Mouse (Mus musculus) embryonic facial prominence, embryonic 10.5 days (tissue): ENCODE measurements around the gene Magi3. TPM values are rescaled to one million over a fixed set of nuclear protein-coding genes. Genes with fewer than 3 reads are reported as not detected.

ENCODE experiments used
- DNase-seq: peaks from one replicate; pipeline ENCODE4 v3.0.0-alpha.2; 2017; ENCODE audit warnings: low spot score
- H3K27ac ChIP-seq: fragments of 300-500 bp; sonication (generic); replicated peaks from 2 replicates; pipeline ENCODE4 v1.5.1; 2016; ENCODE audit warnings: mild to moderate bottlenecking
- H3K27me3 ChIP-seq: fragments of 300-500 bp; sonication (generic); replicated peaks from 2 replicates; pipeline ENCODE4 v1.6.1; 2016; ENCODE audit warnings: low read depth, mild to moderate bottlenecking; ENCODE audit not compliant: poor library complexity, severe bottlenecking
- H3K36me3 ChIP-seq: fragments of 300-500 bp; sonication (generic); replicated peaks from 2 replicates; pipeline ENCODE4 v1.6.1; 2016; ENCODE audit warnings: mild to moderate bottlenecking, moderate library complexity
- H3K4me1 ChIP-seq: fragments of 300-500 bp; sonication (generic); 2 replicates; pipeline ENCODE4 v1.6.1; 2016
- H3K4me3 ChIP-seq: fragments of 300-500 bp; sonication (generic); 2 replicates; pipeline ENCODE4 v1.5.1; 2016; ENCODE audit warnings: mild to moderate bottlenecking, moderate library complexity
- H3K9me3 ChIP-seq: fragments of 300-500 bp; sonication (generic); 2 replicates; pipeline ENCODE4 v1.6.1; 2016; ENCODE audit warnings: mild to moderate bottlenecking
- WGBS: fragments of 180-500 bp; shearing (Covaris S2); methylation state at CpG from one replicate; pipeline ENCODE4 v1.1.7; 2016; 5-methylcytosine and 5-hydroxymethylcytosine counted together
- polyA plus RNA-seq: library from polyadenylated mRNA; unstranded; fragments of >200 nt; fragmentation: Nextera tagmentation; extraction: Ambion mirVana; gene quantifications from 2 replicates; pipeline ENCODE4 v1.2.1, GENCODE M21; 2016

Magi3 gene
- polyA plus RNA-seq, 1 experiment from 2014 or later = 4.0 TPM

DNA sequence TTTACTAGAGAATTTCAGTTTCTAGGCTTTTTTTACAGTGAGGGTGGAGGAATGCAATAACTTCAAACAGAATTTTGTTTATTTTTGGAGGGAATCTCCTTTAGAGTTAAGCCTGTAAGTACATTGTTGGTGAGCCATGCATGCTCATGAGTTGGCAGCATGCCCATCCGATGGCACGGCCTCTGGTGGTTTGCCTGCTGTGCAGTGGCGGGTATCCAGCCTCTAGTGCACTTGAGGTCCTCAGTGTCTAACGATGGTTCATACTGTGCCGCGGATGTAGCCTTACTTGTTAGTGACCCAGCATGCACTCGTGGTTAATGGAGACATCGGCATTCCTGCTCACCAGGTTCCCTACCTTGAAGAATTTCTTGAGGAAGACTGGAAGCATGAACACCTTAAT is 212.7 kb downstream of the Magi3 start:
- peaks cover 70% of the 10 kb centered on the region for H3K36me3 ChIP-seq
- H3K27me3 ChIP-seq = no peaks in the 10 kb centered on the region
- no peaks in the 10 kb centered on the region for H3K4me1 ChIP-seq
- no peak overlapping the region for H3K4me3 ChIP-seq
- no peak for DNase-seq
- WGBS = 90% methylated on average over 8 of the region's 8 CpGs
- no peaks in the 10 kb centered on the region for H3K9me3 ChIP-seq
- H3K27ac ChIP-seq = no peak overlapping the region

DNA sequence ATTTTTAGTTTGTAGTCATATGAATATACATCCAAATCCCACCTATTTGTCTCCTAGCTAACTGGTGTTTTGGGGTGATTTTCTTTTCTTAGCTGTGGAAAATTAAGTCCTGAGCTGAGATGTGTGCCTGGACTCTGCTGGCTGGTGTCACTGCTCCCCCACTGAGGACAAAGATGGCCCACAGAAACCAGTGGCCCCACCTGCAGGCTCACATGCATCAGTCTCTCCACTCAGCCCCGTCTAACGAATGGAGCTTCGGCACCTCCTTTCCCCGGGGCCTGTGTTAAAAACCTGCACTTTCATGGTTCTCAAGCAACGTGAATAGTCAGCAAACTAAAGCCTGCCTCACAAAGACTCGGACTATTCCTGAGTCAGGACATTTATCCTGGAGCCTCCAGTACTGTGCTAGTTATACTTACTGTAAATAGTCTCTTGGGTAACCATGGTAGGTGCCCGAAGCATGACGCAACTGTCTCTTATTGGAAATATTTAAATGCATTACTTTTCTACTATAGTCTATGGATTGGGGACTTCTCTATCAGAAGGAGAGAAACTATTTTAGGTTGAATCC is 213.2 kb downstream of the Magi3 start:
- Histone ChIP-seq H3K4me1 (no peaks in the 10 kb centered on the region), H3K27me3 (no peaks in the 10 kb centered on the region), H3K9me3 (no peaks in the 10 kb centered on the region), H3K27ac (no peak overlapping the region), H3K36me3 (peaks cover 70% of the 10 kb centered on the region), H3K4me3 (no peak overlapping the region)
- WGBS = 89% methylated on average over 8 of the region's 8 CpGs
- no peak for DNase-seq

GRCm38 (mm10) chr3:103998724-103999123 is 221.4 kb downstream of the Magi3 start:
- Histone ChIP-seq H3K4me3 (no peak overlapping the region), H3K9me3 (no peaks in the 10 kb centered on the region), H3K36me3 (peaks cover 89% of the 10 kb centered on the region), H3K27me3 (no peaks in the 10 kb centered on the region), H3K27ac (no peak overlapping the region), H3K4me1 (no peaks in the 10 kb centered on the region)
- DNase-seq = no peak
- WGBS = 91% methylated on average over 4 of the region's 4 CpGs

GRCm38 (mm10) chr3:103991271-103991670 is 228.9 kb downstream of the Magi3 start:
- Histone ChIP-seq H3K4me1 (no peaks in the 10 kb centered on the region), H3K4me3 (no peak overlapping the region), H3K27me3 (no peaks in the 10 kb centered on the region), H3K36me3 (peaks cover 91% of the 10 kb centered on the region), H3K27ac (no peak overlapping the region), H3K9me3 (no peaks in the 10 kb centered on the region)
- WGBS = 94% methylated on average over 3 of the region's 3 CpGs
- no peak for DNase-seq

GRCm38 (mm10) chr3:103989352-103989751 is 230.8 kb downstream of the Magi3 start:
- Histone ChIP-seq H3K27me3 (no peaks in the 10 kb centered on the region), H3K9me3 (no peaks in the 10 kb centered on the region), H3K36me3 (peaks cover 89% of the 10 kb centered on the region), H3K4me3 (no peak overlapping the region), H3K27ac (no peak overlapping the region), H3K4me1 (no peaks in the 10 kb centered on the region)
- 93% methylated on average over 4 of the region's 4 CpGs for WGBS
- no peak for DNase-seq

DNA sequence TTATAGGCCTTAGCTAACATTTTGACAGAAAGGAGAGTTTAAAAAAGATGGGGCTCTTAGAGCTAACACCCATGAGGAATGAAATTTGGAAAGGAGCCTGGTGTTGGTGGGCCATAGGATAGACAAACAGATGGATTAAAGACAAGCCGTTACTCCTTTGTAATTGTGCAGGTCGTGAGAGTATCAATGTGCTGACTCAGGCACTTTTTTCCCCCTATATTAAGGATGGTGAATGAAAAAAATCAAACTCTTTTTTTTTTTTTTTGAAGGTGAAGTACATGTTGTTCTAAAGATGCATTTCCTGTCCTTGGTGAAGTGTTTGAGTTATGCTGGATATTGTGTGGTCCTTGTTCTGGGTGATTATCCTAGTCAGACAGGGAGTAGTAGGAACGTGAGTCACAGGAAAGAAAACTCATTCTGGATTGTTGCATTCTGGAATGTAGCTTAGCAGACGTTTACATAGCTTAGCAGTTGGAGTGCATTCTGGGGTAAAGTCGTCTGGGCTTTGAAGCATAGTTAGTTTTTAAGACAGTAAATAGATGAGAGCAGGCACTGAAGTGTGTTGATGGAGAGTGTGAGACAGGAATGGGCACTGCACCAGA is 232.2 kb downstream of the Magi3 start:
- H3K4me3 ChIP-seq = no peak overlapping the region
- no peaks in the 10 kb centered on the region for H3K9me3 ChIP-seq
- no peaks in the 10 kb centered on the region for H3K4me1 ChIP-seq
- peaks cover 90% of the 10 kb centered on the region for H3K36me3 ChIP-seq
- DNase-seq = no peak
- no peaks in the 10 kb centered on the region for H3K27me3 ChIP-seq
- 68% methylated on average over 5 of the region's 5 CpGs for WGBS
- H3K27ac ChIP-seq = no peak overlapping the region

- Histone ChIP-seq H3K9me3 (no peaks in the 10 kb centered on the region), H3K27ac (no peak overlapping the region), H3K4me3 (no peak overlapping the region), H3K27me3 (no peaks in the 10 kb centered on the region), H3K36me3 (peaks cover 84% of the 10 kb centered on the region), H3K4me1 (no peaks in the 10 kb centered on the region)
- no peak for DNase-seq
- 95% methylated on average over 2 of the region's 2 CpGs for WGBS
Observed at GRCm38 (mm10) chr3:103985194-103985593, 235.0 kb downstream of the Magi3 start.

DNA sequence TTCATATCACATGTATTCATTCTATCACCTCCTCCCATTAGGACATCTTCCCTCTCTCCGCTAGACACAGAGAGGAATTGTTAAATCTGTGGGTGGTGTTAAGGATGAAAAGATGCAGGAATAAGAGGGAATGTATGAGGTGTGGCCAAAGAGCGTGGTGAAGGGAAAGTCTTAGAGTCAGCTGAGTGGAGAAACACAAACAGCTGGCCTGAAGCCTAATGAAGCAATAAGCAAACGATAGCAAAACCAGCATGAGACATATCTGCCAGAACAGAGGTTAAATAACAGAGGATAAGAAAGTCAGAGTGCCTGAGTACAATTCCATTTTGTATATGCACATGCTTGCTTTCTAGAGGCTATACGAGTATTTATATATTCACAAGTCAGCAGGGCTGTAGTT is 235.6 kb downstream of the Magi3 start:
- 89% methylated on average over 4 of the region's 4 CpGs for WGBS
- no peaks in the 10 kb centered on the region for H3K9me3 ChIP-seq
- H3K27ac ChIP-seq = no peak overlapping the region
- H3K4me1 ChIP-seq = no peaks in the 10 kb centered on the region
- no peak for DNase-seq
- peaks cover 84% of the 10 kb centered on the region for H3K36me3 ChIP-seq
- no peak overlapping the region for H3K4me3 ChIP-seq
- no peaks in the 10 kb centered on the region for H3K27me3 ChIP-seq

DNA sequence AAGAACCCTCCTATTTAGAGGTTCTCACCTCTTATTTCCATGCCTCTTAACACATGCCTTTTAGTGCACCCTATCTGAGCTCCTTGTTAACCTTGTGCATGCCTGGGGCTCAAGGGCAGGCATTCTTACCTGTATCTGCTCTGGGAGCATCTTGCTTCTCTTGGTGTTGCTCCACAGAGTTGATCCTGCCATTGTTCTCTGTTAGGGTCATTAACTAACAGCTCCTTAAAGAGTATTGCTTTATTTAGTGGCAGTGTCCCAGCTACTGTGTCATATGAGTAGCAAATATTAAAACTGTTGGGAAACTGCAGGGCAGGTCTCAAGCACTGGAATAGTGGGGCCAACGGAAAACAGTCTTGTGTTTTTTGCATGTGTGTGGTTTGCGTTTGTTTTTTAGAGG is 249.0 kb downstream of the Magi3 start:
- no peak overlapping the region for H3K27ac ChIP-seq
- H3K4me1 ChIP-seq = peaks cover 14% of the 10 kb centered on the region
- no peaks in the 10 kb centered on the region for H3K9me3 ChIP-seq
- WGBS = 90% methylated on average over 2 of the region's 2 CpGs
- H3K36me3 ChIP-seq = peaks cover 40% of the 10 kb centered on the region
- H3K4me3 ChIP-seq = no peak overlapping the region
- no peaks in the 10 kb centered on the region for H3K27me3 ChIP-seq
- DNase-seq = no peak

GRCm38 (mm10) chr3:103968701-103969100 is 251.5 kb downstream of the Magi3 start:
- Histone ChIP-seq H3K4me3 (peak overlapping the region; percentile 82), H3K36me3 (peaks cover 36% of the 10 kb centered on the region), H3K27ac (peak overlapping the region; percentile 94), H3K27me3 (no peaks in the 10 kb centered on the region), H3K9me3 (no peaks in the 10 kb centered on the region), H3K4me1 (peaks cover 14% of the 10 kb centered on the region)
- under 1% methylated on average over 24 of the region's 24 CpGs for WGBS
- DNase-seq = no peak

DNA sequence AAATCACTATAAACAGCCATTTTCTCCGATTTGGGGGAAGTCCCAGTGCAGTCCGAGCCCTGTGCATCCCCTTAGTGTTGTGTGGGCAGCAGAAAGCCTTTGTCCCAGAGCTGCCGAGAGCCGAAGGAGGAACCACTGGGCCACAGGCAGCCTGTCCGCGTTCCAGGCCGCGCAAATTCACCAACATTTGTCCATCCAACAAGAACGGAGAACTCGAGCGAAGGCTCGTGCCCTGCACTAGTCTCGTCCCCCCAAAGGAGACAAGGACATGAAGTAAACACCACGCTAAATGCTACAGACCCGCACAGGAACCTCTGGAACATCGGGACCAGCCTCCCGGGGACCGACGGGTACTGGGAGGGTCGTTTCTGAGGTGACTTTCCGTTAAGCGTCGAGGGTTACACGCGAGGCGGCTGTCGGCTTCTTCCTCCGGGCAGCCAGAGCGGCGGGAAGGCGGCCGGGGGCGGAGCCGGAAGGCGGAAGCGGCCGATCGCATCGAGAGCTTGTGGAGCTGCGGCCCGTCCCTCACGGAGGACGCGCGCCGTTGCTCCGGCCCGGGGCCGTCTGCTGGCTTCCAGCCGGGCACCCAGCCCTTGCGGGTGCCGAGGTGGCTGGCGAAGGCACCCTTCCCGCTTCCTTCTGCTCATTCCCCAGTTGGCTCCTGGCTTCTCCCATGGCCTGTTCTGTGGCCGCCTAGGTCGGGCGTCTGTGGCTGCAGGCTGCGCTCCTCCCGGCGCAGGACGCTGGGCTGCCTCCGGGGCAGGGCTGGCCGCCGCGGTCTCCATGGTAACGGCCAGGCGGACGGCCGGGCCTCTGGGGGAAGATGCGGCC is 252.1 kb downstream of the Magi3 start, which contains the start of gene Phtf1:
Phtf1 (plus strand) TSS at position 250 of the 831 bp plus-strand sequence.
- H3K9me3 ChIP-seq = no peaks in the 10 kb centered on the region
- peak; percentile 91 for DNase-seq
- H3K4me1 ChIP-seq = peaks cover 14% of the 10 kb centered on the region
- WGBS = under 1% methylated on average over 70 of the region's 70 CpGs
- no peaks in the 10 kb centered on the region for H3K27me3 ChIP-seq
- peak within 1 kb of the TSS; percentile 94 for H3K27ac ChIP-seq
- H3K4me3 ChIP-seq = peak within 1 kb of the TSS; percentile 82
- H3K36me3 ChIP-seq = peaks cover 36% of the 10 kb centered on the region

GRCm38 (mm10) chr3:103967231-103967630 is 252.9 kb downstream of the Magi3 start:
- Histone ChIP-seq H3K9me3 (no peaks in the 10 kb centered on the region), H3K27ac (peak overlapping the region; percentile 94), H3K27me3 (no peaks in the 10 kb centered on the region), H3K4me3 (peak overlapping the region; percentile 82), H3K4me1 (peaks cover 14% of the 10 kb centered on the region), H3K36me3 (peaks cover 39% of the 10 kb centered on the region)
- DNase-seq = no peak
- WGBS = 27% methylated on average over 2 of the region's 2 CpGs
